Mouse (Mus musculus): Measurements from ENCODE around the gene Ttbk2. TPM values are rescaled to one million over a fixed set of nuclear protein-coding genes. Genes with fewer than 3 reads are reported as not detected.

Gene Ttbk2
- polyA plus RNA-seq, 1 experiment: 3.9 TPM

GRCm38 (mm10) chr2:120770265-120770935 is 80.0 kb downstream of the Ttbk2 start:
- TF ChIP-seq CTCF (IDR thresholded peaks at IDR 0.05; ENCODE audit: insufficient read depth, low read length): no peak
- TF ChIP-seq POLR2A (IDR thresholded peaks at IDR 0.05; ENCODE audit: borderline replicate concordance, extremely low read depth, low read depth, low read length): no peak
- WGBS: 86% methylated on average over 2 of the region's 2 CpGs
- Histone ChIP-seq H3K4me3 (replicated peaks; ENCODE audit: extremely low read depth, low read depth, low read length) (no peak overlapping the region), H3K4me1 (ENCODE audit: control insufficient read depth, insufficient read depth, low read length) (no peaks in the 10 kb centered on the region)
- DNase-seq: no peak

GRCm38 (mm10) chr2:120761922-120762321 is 88.5 kb downstream of the Ttbk2 start:
- TF ChIP-seq POLR2A (IDR thresholded peaks at IDR 0.05; ENCODE audit: borderline replicate concordance, extremely low read depth, low read depth, low read length): no peak
- TF ChIP-seq CTCF (IDR thresholded peaks at IDR 0.05; ENCODE audit: insufficient read depth, low read length): no peak
- no peak for DNase-seq

DNA sequence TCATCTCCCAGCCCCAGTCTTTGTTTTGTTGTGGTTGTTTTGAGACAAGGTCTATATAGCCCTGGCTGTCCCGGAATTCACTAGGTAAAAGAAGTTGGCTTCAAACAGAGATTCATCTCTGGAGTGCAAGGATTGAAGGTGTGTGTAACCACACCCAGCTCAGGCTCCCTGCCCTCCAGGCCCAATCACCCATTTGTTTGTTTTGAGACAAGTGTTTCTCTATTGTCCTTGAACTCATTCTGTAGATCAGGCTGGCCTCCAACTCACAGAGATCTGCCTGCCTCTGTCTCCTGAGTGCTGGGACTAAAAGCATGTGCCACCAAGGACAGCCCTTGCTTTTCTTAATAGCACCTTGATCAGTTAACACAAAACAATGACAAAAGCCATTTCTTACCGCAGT is 102.4 kb downstream of the Ttbk2 start:
- TF ChIP-seq CTCF (IDR thresholded peaks at IDR 0.05; ENCODE audit: insufficient read depth, low read length): no peak
- TF ChIP-seq POLR2A (IDR thresholded peaks at IDR 0.05; ENCODE audit: borderline replicate concordance, extremely low read depth, low read depth, low read length): no peak
- 96% methylated on average over 2 of the region's 2 CpGs for WGBS
- H3K4me1 ChIP-seq (ENCODE audit: control insufficient read depth, insufficient read depth, low read length): no peaks in the 10 kb centered on the region
- H3K4me3 ChIP-seq (replicated peaks; ENCODE audit: extremely low read depth, low read depth, low read length): no peak overlapping the region
- no peak for DNase-seq

More at GRCm38 (mm10) chr2:120761922-120762321, 88.5 kb downstream of the Ttbk2 start:
- H3K4me3 ChIP-seq (replicated peaks; ENCODE audit: extremely low read depth, low read depth, low read length): no peak overlapping the region
- no peaks in the 10 kb centered on the region for H3K4me1 ChIP-seq (ENCODE audit: control insufficient read depth, insufficient read depth, low read length)

GRCm38 (mm10) chr2:120745496-120745895 is 104.9 kb downstream of the Ttbk2 start:
- DNase-seq: no peak
- 88% methylated on average over 1 of the region's 1 CpGs for WGBS
- no peak overlapping the region for H3K4me3 ChIP-seq (replicated peaks; ENCODE audit: extremely low read depth, low read depth, low read length)
- no peaks in the 10 kb centered on the region for H3K4me1 ChIP-seq (ENCODE audit: control insufficient read depth, insufficient read depth, low read length)
- no peak for TF ChIP-seq CTCF (IDR thresholded peaks at IDR 0.05; ENCODE audit: insufficient read depth, low read length)
- TF ChIP-seq POLR2A (IDR thresholded peaks at IDR 0.05; ENCODE audit: borderline replicate concordance, extremely low read depth, low read depth, low read length): no peak

- Histone ChIP-seq H3K4me1 (ENCODE audit: control insufficient read depth, insufficient read depth, low read length) (peaks cover 14% of the 10 kb centered on the region), H3K4me3 (replicated peaks; ENCODE audit: extremely low read depth, low read depth, low read length) (peak overlapping the region; percentile 42)
- 39% methylated on average over 7 of the region's 7 CpGs for WGBS
- no peak for DNase-seq
- TF ChIP-seq CTCF (IDR thresholded peaks at IDR 0.05; ENCODE audit: insufficient read depth, low read length) (no peak), POLR2A (IDR thresholded peaks at IDR 0.05; ENCODE audit: borderline replicate concordance, extremely low read depth, low read depth, low read length) (no peak)
These were observed 118.4 kb downstream of the Ttbk2 start for GRCm38 (mm10) chr2:120731877-120732530.

DNA sequence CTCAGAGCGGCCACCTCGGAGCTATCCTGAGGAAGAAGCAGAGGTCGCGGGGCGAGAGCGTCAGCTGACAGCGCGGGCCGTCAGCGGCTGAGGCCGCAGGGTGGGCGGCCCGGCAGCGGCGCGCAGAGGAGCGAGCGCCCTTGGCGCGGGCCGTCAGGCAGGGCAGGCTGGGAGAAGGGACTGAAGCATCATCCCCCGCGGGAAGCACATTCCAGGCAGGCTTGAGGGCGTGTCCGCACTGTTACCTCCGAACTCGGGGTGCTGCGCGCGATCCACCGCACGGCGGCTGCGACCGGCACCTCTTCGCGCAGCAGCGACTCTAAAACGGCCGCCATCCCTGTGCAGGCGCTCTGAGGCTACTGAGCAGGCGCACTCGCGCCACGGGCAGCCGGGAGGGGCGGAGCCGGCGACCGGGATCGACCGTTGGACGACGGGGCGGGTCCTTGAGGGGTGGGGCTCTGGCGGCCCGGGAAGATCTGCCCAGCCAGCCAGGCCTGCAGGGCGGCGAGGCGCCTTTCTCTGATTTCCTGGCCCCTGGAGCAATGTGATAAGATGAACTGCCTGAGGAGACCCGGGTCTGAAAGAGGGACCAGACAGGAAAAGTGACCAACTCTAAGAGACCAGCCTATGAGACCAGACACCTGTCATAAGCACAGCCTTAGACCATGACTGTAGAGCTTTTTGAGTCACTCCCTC is 119.1 kb downstream of the Ttbk2 start:
- TF ChIP-seq CTCF (IDR thresholded peaks at IDR 0.05; ENCODE audit: insufficient read depth, low read length): no peak
- peak; percentile 87 for TF ChIP-seq POLR2A (IDR thresholded peaks at IDR 0.05; ENCODE audit: borderline replicate concordance, extremely low read depth, low read depth, low read length)
- WGBS: under 1% methylated on average over 61 of the region's 61 CpGs

GRCm38 (mm10) chr2:120730639-120731166 is 119.7 kb downstream of the Ttbk2 start:
- under 1% methylated on average over 48 of the region's 50 CpGs for WGBS
- no peak for TF ChIP-seq POLR2A (IDR thresholded peaks at IDR 0.05; ENCODE audit: borderline replicate concordance, extremely low read depth, low read depth, low read length)
- no peak for TF ChIP-seq CTCF (IDR thresholded peaks at IDR 0.05; ENCODE audit: insufficient read depth, low read length)
- H3K4me3 ChIP-seq (replicated peaks; ENCODE audit: extremely low read depth, low read depth, low read length): peak overlapping the region; percentile 99
- DNase-seq: no peak
- peaks cover 14% of the 10 kb centered on the region for H3K4me1 ChIP-seq (ENCODE audit: control insufficient read depth, insufficient read depth, low read length)

More for the DNA sequence above, 119.1 kb downstream of the Ttbk2 start:
- Histone ChIP-seq H3K4me1 (ENCODE audit: control insufficient read depth, insufficient read depth, low read length) (peaks cover 14% of the 10 kb centered on the region), H3K4me3 (replicated peaks; ENCODE audit: extremely low read depth, low read depth, low read length) (peak overlapping the region; percentile 99)
- peak; percentile 86 for DNase-seq

GRCm38 (mm10) chr2:120729775-120730585 is 120.4 kb downstream of the Ttbk2 start:
- no peak for DNase-seq
- WGBS: 15% methylated on average over 23 of the region's 23 CpGs
- Histone ChIP-seq H3K4me3 (replicated peaks; ENCODE audit: extremely low read depth, low read depth, low read length) (peak overlapping the region; percentile 99), H3K4me1 (ENCODE audit: control insufficient read depth, insufficient read depth, low read length) (peaks cover 14% of the 10 kb centered on the region)
- no peak for TF ChIP-seq CTCF (IDR thresholded peaks at IDR 0.05; ENCODE audit: insufficient read depth, low read length)
- TF ChIP-seq POLR2A (IDR thresholded peaks at IDR 0.05; ENCODE audit: borderline replicate concordance, extremely low read depth, low read depth, low read length): no peak

GRCm38 (mm10) chr2:120724176-120724575 is 126.2 kb downstream of the Ttbk2 start:
- TF ChIP-seq CTCF (IDR thresholded peaks at IDR 0.05; ENCODE audit: insufficient read depth, low read length) (no peak), POLR2A (IDR thresholded peaks at IDR 0.05; ENCODE audit: borderline replicate concordance, extremely low read depth, low read depth, low read length) (no peak)
- 61% methylated on average over 6 of the region's 6 CpGs for WGBS
- 0 out of 2 replicates have a peak, but pooled peaks cover 3% of the 10 kb centered on the region for H3K4me1 ChIP-seq (ENCODE audit: control insufficient read depth, insufficient read depth, low read length)
- DNase-seq: no peak
- H3K4me3 ChIP-seq (replicated peaks; ENCODE audit: extremely low read depth, low read depth, low read length): no peak overlapping the region

Data from lung, adult 2 months (tissue).